In genomic region chr5:111239223-111239622, GRCm38 (mm10) we compare ENCODE assay signal across 8 mouse cellular contexts.
A peak's percentile ranks its signal among the peaks of the same experiment; 100 is the strongest.
DNase-seq lines count a peak whose midpoint lies in the region; ATAC-seq lines count a peak whose summit lies in the region.

No protein-coding gene starts in this region.

- H3K27me3 ChIP-seq in forebrain, embryonic 15.5 days, result no peaks in the 10 kb centered on the region
- H3K27me3 ChIP-seq in forebrain, embryonic 16.5 days (replicated peaks; ENCODE audit: control insufficient read depth, insufficient read depth, low read length), result no peaks in the 10 kb centered on the region
- H3K27me3 ChIP-seq in liver, embryonic 15.5 days, result no peaks in the 10 kb centered on the region

- H3K9me3 ChIP-seq in forebrain, embryonic 15.5 days, result no peaks in the 10 kb centered on the region
- H3K9me3 ChIP-seq in forebrain, embryonic 16.5 days (ENCODE audit: control insufficient read depth, low read length), result no peaks in the 10 kb centered on the region
- H3K9me3 ChIP-seq in liver, embryonic 15.5 days (replicated peaks), result no peaks in the 10 kb centered on the region

- no peak overlapping the region for H3K4me3 ChIP-seq in forebrain, embryonic 15.5 days
- no peak overlapping the region for H3K4me3 ChIP-seq in forebrain, embryonic 16.5 days (replicated peaks; ENCODE audit: low read length)
- no peak overlapping the region for H3K4me3 ChIP-seq in liver, embryonic 15.5 days (replicated peaks)

- H3K4me2 ChIP-seq in forebrain, embryonic 15.5 days (replicated peaks), result no peak overlapping the region
- H3K4me2 ChIP-seq in forebrain, embryonic 16.5 days (ENCODE audit: low read length), result no peak overlapping the region
- H3K4me2 ChIP-seq in liver, embryonic 15.5 days, result no peak overlapping the region

- H3K9ac ChIP-seq in forebrain, embryonic 15.5 days (replicated peaks), result no peak overlapping the region
- no peak overlapping the region for H3K9ac ChIP-seq in forebrain, embryonic 16.5 days (replicated peaks; ENCODE audit: low read depth, low read length)
- H3K9ac ChIP-seq in liver, embryonic 15.5 days, result no peak overlapping the region

- WGBS in forebrain, embryonic 15.5 days, result 58% methylated on average over 7 of the region's 7 CpGs
- 53% methylated on average over 7 of the region's 7 CpGs for WGBS in forebrain, embryonic 16.5 days
- 23% methylated on average over 7 of the region's 7 CpGs for WGBS in liver, embryonic 15.5 days (ENCODE audit: insufficient replicate concordance)

- peak; percentile 43; the same call in 1 of the 2 replicates for ATAC-seq in forebrain, embryonic 15.5 days (replicated peaks)
- no peak for ATAC-seq in forebrain, embryonic 16.5 days
- peak; percentile 75 for ATAC-seq in liver, embryonic 15.5 days (ENCODE audit: insufficient read depth)
- no peak for ATAC-seq in frontal cortex, adult (ENCODE audit: low TSS enrichment)
- ATAC-seq in monocyte, adult 5-6 weeks (replicated peaks; ENCODE audit: insufficient number of reproducible peaks, low FRiP score, low TSS enrichment, poor library complexity, severe bottlenecking), result no peak

- no peak overlapping the region for H3K27ac ChIP-seq in forebrain, embryonic 15.5 days (replicated peaks)
- H3K27ac ChIP-seq in forebrain, embryonic 16.5 days (ENCODE audit: low read length), result no peak overlapping the region
- no peak overlapping the region for H3K27ac ChIP-seq in liver, embryonic 15.5 days (replicated peaks)

- H3K4me1 ChIP-seq in forebrain, embryonic 15.5 days, result peaks cover 17% of the 10 kb centered on the region; the same call in 1 of the 2 replicates
- H3K4me1 ChIP-seq in forebrain, embryonic 16.5 days (replicated peaks; ENCODE audit: control insufficient read depth, insufficient read depth, low read length), result 0 out of 2 replicates have a peak, but pooled peaks cover 5% of the 10 kb centered on the region
- H3K4me1 ChIP-seq in liver, embryonic 15.5 days (replicated peaks), result no peaks in the 10 kb centered on the region; the same call in 1 of the 2 replicates

- peak; percentile 52 for DNase-seq in 3134 (ENCODE audit: extremely low read depth, insufficient read length, low spot score)
- DNase-seq in c-Kit-positive CD71-positive TER-119-negative erythroid progenitor cells, embryonic 14.5 days (ENCODE audit: low read depth), result peak; percentile 56
- DNase-seq in layer of hippocampus, postnatal 14 days (ENCODE audit: low spot score in 2 of 2), result no peak

- peaks cover 24% of the 10 kb centered on the region for H3K36me3 ChIP-seq in forebrain, embryonic 15.5 days
- H3K36me3 ChIP-seq in forebrain, embryonic 16.5 days (ENCODE audit: control insufficient read depth, insufficient read depth), result peaks cover 9% of the 10 kb centered on the region
- H3K36me3 ChIP-seq in liver, embryonic 15.5 days (replicated peaks), result no peaks in the 10 kb centered on the region

Comparison
In these comparisons a context has a peak if more than half of its experiments do, and no peak if none do; other contexts are left out.
1. ATAC-seq: peak in forebrain, embryonic 15.5 days (single experiment) and liver, embryonic 15.5 days (single experiment); none in forebrain, embryonic 16.5 days (single experiment), frontal cortex, adult (single experiment) and monocyte, adult 5-6 weeks (single experiment).
2. DNase-seq: peak in 3134 (single experiment) and c-Kit-positive CD71-positive TER-119-negative erythroid progenitor cells, embryonic 14.5 days (single experiment); none in layer of hippocampus, postnatal 14 days (0 of 2).